Mouse (Mus musculus): ENCODE measurements around the gene Pnpla8. TPM values are rescaled to one million over a fixed set of nuclear protein-coding genes. Genes with fewer than 3 reads are reported as not detected.

Gene Pnpla8
- polyA plus RNA-seq, 1 experiment from 2014 or later: 175 TPM

DNA sequence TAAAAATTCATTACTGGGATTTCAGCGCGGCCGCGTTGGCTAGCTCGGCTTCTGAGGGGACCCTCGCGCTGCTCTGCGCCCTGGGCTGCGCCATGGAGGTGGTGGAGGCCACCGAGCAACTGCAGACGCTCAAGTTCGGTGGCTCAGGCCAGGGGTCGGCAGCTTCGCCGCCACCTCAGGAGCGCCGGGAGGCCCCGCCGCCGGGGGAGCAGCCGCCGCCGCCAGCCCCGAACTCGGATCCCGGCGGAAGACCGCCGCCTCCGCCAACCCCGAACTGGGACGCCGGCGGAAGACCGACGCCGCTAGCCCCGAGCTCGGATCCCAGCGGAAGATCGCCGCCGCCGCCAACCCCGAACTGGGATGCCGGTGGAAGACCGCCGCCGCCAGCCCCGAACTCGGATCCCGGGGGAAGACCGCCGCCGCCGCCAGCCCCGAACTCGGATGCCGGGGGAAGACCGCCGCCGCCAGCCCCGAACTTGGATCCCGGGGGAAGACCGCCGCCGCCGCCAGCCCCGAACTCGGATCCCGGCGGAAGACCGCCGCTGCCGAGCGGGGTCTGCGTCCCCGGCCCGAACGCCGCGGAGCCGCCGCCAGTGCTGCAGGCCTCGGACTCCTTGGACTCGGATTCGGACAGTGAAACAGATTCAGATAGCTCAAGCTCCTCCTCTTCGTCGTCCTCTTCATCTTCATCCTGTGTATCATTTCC, 634 bp downstream of the Pnpla8 start:
- Histone ChIP-seq H3K4me1 (ENCODE audit: control insufficient read depth, insufficient read depth, low read length) (no peaks in the 10 kb centered on the region), H3K9me3 (ENCODE audit: control insufficient read depth, low read length) (no peaks in the 10 kb centered on the region), H3K4me3 (ENCODE audit: low read depth, low read length) (peak overlapping the region; percentile 60), H3K27me3 (ENCODE audit: control insufficient read depth, insufficient read depth, low read length) (no peaks in the 10 kb centered on the region), H3K27ac (ENCODE audit: low read depth, low read length) (no peak overlapping the region), H3K9ac (replicated peaks; ENCODE audit: low read depth, low read length) (peak overlapping the region; percentile 66), H3K36me3 (ENCODE audit: control insufficient read depth, insufficient read depth, low read length) (no peaks in the 10 kb centered on the region), H3K4me2 (ENCODE audit: low read depth, low read length) (peak overlapping the region; percentile 69)
- WGBS: 1% methylated on average over 88 of the region's 89 CpGs
- peak; percentile 69; the same call in 1 of the 2 replicates for ATAC-seq (ENCODE audit: low read depth)

- H3K27ac ChIP-seq (ENCODE audit: low read depth, low read length): no peak overlapping the region
- no peak for ATAC-seq (ENCODE audit: low read depth)
- WGBS: 69% methylated on average over 3 of the region's 3 CpGs
- H3K4me3 ChIP-seq (ENCODE audit: low read depth, low read length): no peak overlapping the region
- H3K4me2 ChIP-seq (ENCODE audit: low read depth, low read length): no peak overlapping the region
- no peaks in the 10 kb centered on the region for H3K9me3 ChIP-seq (ENCODE audit: control insufficient read depth, low read length)
- H3K36me3 ChIP-seq (ENCODE audit: control insufficient read depth, insufficient read depth, low read length): no peaks in the 10 kb centered on the region
- H3K27me3 ChIP-seq (ENCODE audit: control insufficient read depth, insufficient read depth, low read length): no peaks in the 10 kb centered on the region
- no peaks in the 10 kb centered on the region for H3K4me1 ChIP-seq (ENCODE audit: control insufficient read depth, insufficient read depth, low read length)
- no peak overlapping the region for H3K9ac ChIP-seq (replicated peaks; ENCODE audit: low read depth, low read length)
Observed at GRCm38 (mm10) chr12:44223044-44223443, 1.9 kb downstream of the Pnpla8 start.

GRCm38 (mm10) chr12:44224650-44225049, 3.5 kb downstream of the Pnpla8 start:
- no peaks in the 10 kb centered on the region for H3K36me3 ChIP-seq (ENCODE audit: control insufficient read depth, insufficient read depth, low read length)

DNA sequence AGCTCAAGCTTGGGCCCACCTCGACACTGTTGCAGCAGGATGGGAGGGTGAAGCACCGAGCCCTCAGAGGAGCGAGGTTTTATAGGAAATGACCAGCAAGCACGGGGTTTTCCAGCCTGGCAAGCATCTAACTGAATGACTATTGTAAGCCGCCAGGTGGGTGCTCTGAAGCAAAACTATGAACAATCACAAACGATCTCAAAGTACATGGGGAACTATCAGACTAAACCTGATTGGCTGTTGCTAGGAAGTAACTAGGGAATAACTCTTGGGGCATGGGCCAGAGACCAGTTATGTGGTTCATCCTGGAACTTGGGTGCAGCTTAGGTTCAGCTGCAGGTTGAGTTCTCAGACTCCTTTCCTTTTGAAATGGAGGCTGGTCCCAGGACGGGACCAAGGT, 19.9 kb downstream of the Pnpla8 start:
- Histone ChIP-seq H3K4me2 (ENCODE audit: low read depth, low read length) (no peak overlapping the region), H3K27ac (ENCODE audit: low read depth, low read length) (no peak overlapping the region), H3K36me3 (ENCODE audit: control insufficient read depth, insufficient read depth, low read length) (no peaks in the 10 kb centered on the region), H3K9me3 (ENCODE audit: control insufficient read depth, low read length) (no peaks in the 10 kb centered on the region), H3K9ac (replicated peaks; ENCODE audit: low read depth, low read length) (no peak overlapping the region), H3K4me3 (ENCODE audit: low read depth, low read length) (no peak overlapping the region), H3K4me1 (ENCODE audit: control insufficient read depth, insufficient read depth, low read length) (no peaks in the 10 kb centered on the region), H3K27me3 (ENCODE audit: control insufficient read depth, insufficient read depth, low read length) (no peaks in the 10 kb centered on the region)
- ATAC-seq (ENCODE audit: low read depth): no peak
- WGBS: 74% methylated on average over 7 of the region's 7 CpGs

More at GRCm38 (mm10) chr12:44224650-44225049, 3.5 kb downstream of the Pnpla8 start:
- H3K4me2 ChIP-seq (ENCODE audit: low read depth, low read length): no peak overlapping the region
- H3K4me1 ChIP-seq (ENCODE audit: control insufficient read depth, insufficient read depth, low read length): no peaks in the 10 kb centered on the region
- no peak overlapping the region for H3K9ac ChIP-seq (replicated peaks; ENCODE audit: low read depth, low read length)
- H3K27me3 ChIP-seq (ENCODE audit: control insufficient read depth, insufficient read depth, low read length): no peaks in the 10 kb centered on the region
- H3K9me3 ChIP-seq (ENCODE audit: control insufficient read depth, low read length): no peaks in the 10 kb centered on the region
- 79% methylated on average over 3 of the region's 3 CpGs for WGBS
- no peak overlapping the region for H3K4me3 ChIP-seq (ENCODE audit: low read depth, low read length)
- no peak overlapping the region for H3K27ac ChIP-seq (ENCODE audit: low read depth, low read length)
- no peak for ATAC-seq (ENCODE audit: low read depth)

GRCm38 (mm10) chr12:44242407-44242806, 21.2 kb downstream of the Pnpla8 start:
- 88% methylated on average over 4 of the region's 4 CpGs for WGBS
- Histone ChIP-seq H3K27ac (ENCODE audit: low read depth, low read length) (no peak overlapping the region), H3K27me3 (ENCODE audit: control insufficient read depth, insufficient read depth, low read length) (no peaks in the 10 kb centered on the region), H3K9ac (replicated peaks; ENCODE audit: low read depth, low read length) (no peak overlapping the region), H3K4me1 (ENCODE audit: control insufficient read depth, insufficient read depth, low read length) (no peaks in the 10 kb centered on the region), H3K4me2 (ENCODE audit: low read depth, low read length) (no peak overlapping the region), H3K9me3 (ENCODE audit: control insufficient read depth, low read length) (no peaks in the 10 kb centered on the region), H3K4me3 (ENCODE audit: low read depth, low read length) (no peak overlapping the region), H3K36me3 (ENCODE audit: control insufficient read depth, insufficient read depth, low read length) (no peaks in the 10 kb centered on the region)
- ATAC-seq (ENCODE audit: low read depth): no peak

GRCm38 (mm10) chr12:44245739-44246138, 24.6 kb downstream of the Pnpla8 start:
- no peak overlapping the region for H3K9ac ChIP-seq (replicated peaks; ENCODE audit: low read depth, low read length)
- H3K36me3 ChIP-seq (ENCODE audit: control insufficient read depth, insufficient read depth, low read length): no peaks in the 10 kb centered on the region
- no peak overlapping the region for H3K4me2 ChIP-seq (ENCODE audit: low read depth, low read length)
- no peak overlapping the region for H3K27ac ChIP-seq (ENCODE audit: low read depth, low read length)
- 92% methylated on average over 3 of the region's 3 CpGs for WGBS
- no peaks in the 10 kb centered on the region for H3K27me3 ChIP-seq (ENCODE audit: control insufficient read depth, insufficient read depth, low read length)
- H3K4me1 ChIP-seq (ENCODE audit: control insufficient read depth, insufficient read depth, low read length): no peaks in the 10 kb centered on the region
- H3K9me3 ChIP-seq (ENCODE audit: control insufficient read depth, low read length): no peaks in the 10 kb centered on the region
- H3K4me3 ChIP-seq (ENCODE audit: low read depth, low read length): no peak overlapping the region
- no peak for ATAC-seq (ENCODE audit: low read depth)

DNA sequence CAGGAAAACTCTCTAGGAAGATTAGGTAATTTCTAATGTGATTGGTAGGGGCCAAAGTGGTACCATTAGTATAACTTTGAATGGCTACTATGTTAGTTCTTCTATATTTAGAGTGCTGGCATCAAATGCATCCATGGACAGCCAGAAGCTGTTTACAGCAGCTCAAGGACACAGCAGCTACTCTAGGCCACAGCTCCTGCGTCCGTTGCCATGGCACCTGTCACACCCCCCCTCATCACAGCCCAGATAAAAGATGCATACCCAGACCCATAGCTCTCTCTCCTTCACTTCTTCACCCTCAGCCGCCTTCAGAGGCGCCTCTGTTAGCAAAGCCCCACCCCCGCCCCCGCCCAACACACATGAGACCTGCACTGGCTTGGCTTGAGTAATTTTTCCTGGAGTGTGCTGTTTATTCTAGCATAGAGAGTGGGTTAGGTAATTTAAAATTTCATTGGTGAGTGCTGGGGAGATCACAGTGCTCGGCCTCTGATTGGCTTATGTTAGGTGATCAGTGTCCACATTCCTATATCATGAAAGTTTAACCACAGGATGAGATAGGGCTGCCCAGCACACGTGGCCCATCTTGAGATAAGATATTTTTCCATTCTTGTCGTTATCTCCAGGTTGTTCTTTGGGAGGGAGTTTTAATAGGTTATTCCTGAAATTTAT, 27.3 kb downstream of the Pnpla8 start:
- Histone ChIP-seq H3K4me3 (ENCODE audit: low read depth, low read length) (no peak overlapping the region), H3K36me3 (ENCODE audit: control insufficient read depth, insufficient read depth, low read length) (no peaks in the 10 kb centered on the region), H3K9me3 (ENCODE audit: control insufficient read depth, low read length) (no peaks in the 10 kb centered on the region), H3K4me2 (ENCODE audit: low read depth, low read length) (no peak overlapping the region), H3K9ac (replicated peaks; ENCODE audit: low read depth, low read length) (no peak overlapping the region), H3K27me3 (ENCODE audit: control insufficient read depth, insufficient read depth, low read length) (no peaks in the 10 kb centered on the region), H3K4me1 (ENCODE audit: control insufficient read depth, insufficient read depth, low read length) (no peaks in the 10 kb centered on the region), H3K27ac (ENCODE audit: low read depth, low read length) (no peak overlapping the region)
- WGBS: 78% methylated on average over 9 of the region's 9 CpGs
- no peak for ATAC-seq (ENCODE audit: low read depth)

GRCm38 (mm10) chr12:44262612-44263011, 41.4 kb downstream of the Pnpla8 start:
- ATAC-seq (ENCODE audit: low read depth): no peak
- H3K4me3 ChIP-seq (ENCODE audit: low read depth, low read length): no peak overlapping the region
- H3K9ac ChIP-seq (replicated peaks; ENCODE audit: low read depth, low read length): no peak overlapping the region
- no peak overlapping the region for H3K4me2 ChIP-seq (ENCODE audit: low read depth, low read length)
- no peaks in the 10 kb centered on the region for H3K9me3 ChIP-seq (ENCODE audit: control insufficient read depth, low read length)
- no peaks in the 10 kb centered on the region for H3K36me3 ChIP-seq (ENCODE audit: control insufficient read depth, insufficient read depth, low read length)
- no peak overlapping the region for H3K27ac ChIP-seq (ENCODE audit: low read depth, low read length)
- H3K4me1 ChIP-seq (ENCODE audit: control insufficient read depth, insufficient read depth, low read length): no peaks in the 10 kb centered on the region
- H3K27me3 ChIP-seq (ENCODE audit: control insufficient read depth, insufficient read depth, low read length): no peaks in the 10 kb centered on the region

GRCm38 (mm10) chr12:44265651-44266050, 44.5 kb downstream of the Pnpla8 start:
- no peak overlapping the region for H3K9ac ChIP-seq (replicated peaks; ENCODE audit: low read depth, low read length)
- WGBS: 85% methylated on average over 3 of the region's 3 CpGs
- no peaks in the 10 kb centered on the region for H3K27me3 ChIP-seq (ENCODE audit: control insufficient read depth, insufficient read depth, low read length)
- H3K36me3 ChIP-seq (ENCODE audit: control insufficient read depth, insufficient read depth, low read length): no peaks in the 10 kb centered on the region
- no peak for ATAC-seq (ENCODE audit: low read depth)
- H3K4me2 ChIP-seq (ENCODE audit: low read depth, low read length): no peak overlapping the region
- 0 out of 2 replicates have a peak, but pooled peaks cover 5% of the 10 kb centered on the region for H3K4me1 ChIP-seq (ENCODE audit: control insufficient read depth, insufficient read depth, low read length)
- no peak overlapping the region for H3K4me3 ChIP-seq (ENCODE audit: low read depth, low read length)
- no peak overlapping the region for H3K27ac ChIP-seq (ENCODE audit: low read depth, low read length)
- H3K9me3 ChIP-seq (ENCODE audit: control insufficient read depth, low read length): no peaks in the 10 kb centered on the region

Measured in neural tube, embryonic 14.5 days (tissue).